Mouse (Mus musculus): Measurements from ENCODE around the gene Gm6880.

GRCm38 (mm10) chrX:74451157-74451912 is 29.9 kb downstream of the Gm6880 start:
- TF ChIP-seq CTCF (IDR thresholded peaks at IDR 0.05; ENCODE audit: low read depth), result no peak
- TF ChIP-seq EP300 (IDR thresholded peaks at IDR 0.05; ENCODE audit: low read depth), result no peak

Measured in heart, postnatal 0 days (tissue).